In the genomic region with DNA sequence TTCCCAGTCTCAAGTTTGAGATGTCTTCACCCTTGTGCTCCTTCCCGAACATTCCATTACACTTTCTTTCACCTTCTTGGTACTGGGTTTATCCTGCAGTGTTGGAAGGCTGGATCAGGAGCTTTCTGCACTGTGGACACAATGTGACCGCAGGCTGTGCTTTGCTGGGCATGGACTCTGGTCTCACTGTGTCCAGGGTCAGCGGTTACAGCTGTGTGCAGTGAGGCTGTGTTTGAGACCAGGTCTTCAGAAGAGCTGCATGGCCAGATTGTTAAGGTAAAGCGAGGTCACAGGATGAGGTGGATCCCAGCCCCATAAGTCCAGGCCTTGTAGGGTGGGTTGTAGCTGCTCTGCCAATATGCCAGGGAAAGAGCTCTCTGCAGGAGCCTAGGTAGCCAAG, we compare ENCODE assay signal across 23 mouse cellular contexts. TPM values are rescaled to one million over a fixed set of nuclear protein-coding genes. Genes with fewer than 3 reads are reported as not detected.
DNase-seq lines count a peak whose midpoint lies in the region; ATAC-seq and TF ChIP-seq lines count a peak whose summit lies in the region.
"Had no signal": no experiment of that assay in that cellular context is flagged by ENCODE, and none has a peak within 500 bp of the region (broad histone marks: within the 10 kb centered on the region; RNA-seq: fewer than 3 reads in every experiment).

No protein-coding gene starts in this region.

- peaks cover 0 to 2% of the 10 kb centered on the region in 2 experiments; a peak in 1 of 4 replicates for H3K4me1 ChIP-seq in liver, embryonic 14.5 days (replicated peaks; ENCODE audit: control insufficient read depth in 2 of 2, insufficient read depth in 2 of 2, low read length in 1 of 2)
- H3K4me1 ChIP-seq in hindbrain, postnatal 0 days (ENCODE audit: insufficient read depth, low read length), result 0 out of 2 replicates have a peak, but pooled peaks cover 3% of the 10 kb centered on the region
- H3K4me1 ChIP-seq: forebrain, embryonic 15.5 days had no signal

- 68% methylated on average over 4 of the region's 4 CpGs for WGBS in liver, embryonic 14.5 days (ENCODE audit: insufficient replicate concordance)
- WGBS in hindbrain, postnatal 0 days, result 89% methylated on average over 4 of the region's 4 CpGs

- no peak overlapping the region for H3K4me2 ChIP-seq in liver, embryonic 14.5 days (ENCODE audit: low read depth)
- H3K4me2 ChIP-seq in hindbrain, postnatal 0 days (ENCODE audit: low read depth, low read length), result no peak overlapping the region
- H3K4me2 ChIP-seq: embryonic facial prominence, embryonic 12.5 days; forebrain, embryonic 15.5 days; hindbrain, embryonic 13.5 days; lung, embryonic 14.5 days; midbrain, embryonic 15.5 days had no signal

- ATAC-seq in liver, embryonic 14.5 days (ENCODE audit: insufficient read depth), result peak; percentile 58
- no peak for ATAC-seq in hindbrain, postnatal 0 days
- ATAC-seq: CD4-positive, CD25-positive, alpha-beta regulatory T cell, adult 4 months; forebrain, embryonic 15.5 days; midbrain, embryonic 15.5 days; Patski had no signal

- TF ChIP-seq EP300 in liver, embryonic 14.5 days (IDR thresholded peaks at IDR 0.05; ENCODE audit: low read depth), result no peak

- H3K4me3 ChIP-seq in liver, embryonic 14.5 days (ENCODE audit: insufficient read depth in 1 of 2, low read depth in 2 of 2, low read length in 2 of 2), result no peak overlapping the region
- no peak overlapping the region for H3K4me3 ChIP-seq in hindbrain, postnatal 0 days (ENCODE audit: low read length)
- H3K4me3 ChIP-seq: embryonic facial prominence, embryonic 12.5 days; erythroblast, embryonic 14.5 days; forebrain, embryonic 15.5 days; hindbrain, embryonic 13.5 days; midbrain, embryonic 15.5 days had no signal

- no peak overlapping the region for H3K9ac ChIP-seq in liver, embryonic 14.5 days (replicated peaks)
- no peak overlapping the region for H3K9ac ChIP-seq in hindbrain, postnatal 0 days (replicated peaks; ENCODE audit: low read length)
- H3K9ac ChIP-seq: embryonic facial prominence, embryonic 12.5 days; forebrain, embryonic 15.5 days; hindbrain, embryonic 13.5 days; lung, embryonic 14.5 days; midbrain, embryonic 15.5 days had no signal

- no peak overlapping the region for H3K27ac ChIP-seq in liver, embryonic 14.5 days
- H3K27ac ChIP-seq in hindbrain, postnatal 0 days, result no peak overlapping the region
- H3K27ac ChIP-seq: embryonic facial prominence, embryonic 12.5 days; forebrain, embryonic 15.5 days; hindbrain, embryonic 13.5 days; midbrain, embryonic 15.5 days had no signal

- no peak for TF ChIP-seq CTCF in liver, embryonic 14.5 days (IDR thresholded peaks at IDR 0.05; ENCODE audit: low read depth)
- no peak for TF ChIP-seq CTCF in hindbrain, postnatal 0 days (IDR thresholded peaks at IDR 0.05; ENCODE audit: low read depth)

- no peaks in the 10 kb centered on the region for H3K36me3 ChIP-seq in liver, embryonic 14.5 days (replicated peaks; ENCODE audit: control insufficient read depth, insufficient read depth, low read depth)
- H3K36me3 ChIP-seq in hindbrain, postnatal 0 days (ENCODE audit: insufficient read depth, low read length), result no peaks in the 10 kb centered on the region
- H3K36me3 ChIP-seq: embryonic facial prominence, embryonic 12.5 days; forebrain, embryonic 15.5 days; hindbrain, embryonic 13.5 days; midbrain, embryonic 15.5 days had no signal

- no peaks in the 10 kb centered on the region for H3K27me3 ChIP-seq in liver, embryonic 14.5 days (ENCODE audit: control insufficient read depth, insufficient read depth, low read length)
- H3K27me3 ChIP-seq in hindbrain, postnatal 0 days (ENCODE audit: insufficient read depth, low read length), result no peaks in the 10 kb centered on the region
- H3K27me3 ChIP-seq: embryonic facial prominence, embryonic 12.5 days; forebrain, embryonic 15.5 days; hindbrain, embryonic 13.5 days; midbrain, embryonic 15.5 days; Patski had no signal

- intact Hi-C loops in heart, postnatal 25 days (cut with DNase I), result no loop called here

- H3K9me3 ChIP-seq in liver, embryonic 14.5 days (ENCODE audit: control insufficient read depth, low read length), result no peaks in the 10 kb centered on the region
- no peaks in the 10 kb centered on the region for H3K9me3 ChIP-seq in hindbrain, postnatal 0 days (ENCODE audit: low read length)
- H3K9me3 ChIP-seq: embryonic facial prominence, embryonic 12.5 days; forebrain, embryonic 15.5 days; hindbrain, embryonic 13.5 days; midbrain, embryonic 15.5 days had no signal

- peak; percentile 62 for DNase-seq in heart, adult 11 months
- DNase-seq in heart, postnatal 25 days (ENCODE audit: low spot score), result no peak
- DNase-seq in kidney, adult 9 months, result peak; percentile 72
- peak; percentile 19 to 51 for DNase-seq in kidney, postnatal 4 days
- DNase-seq in liver, embryonic 14.5 days (ENCODE audit: low read depth in 3 of 3, low spot score in 3 of 3), result no peak
- no peak for DNase-seq in thymus, postnatal 10 days (ENCODE audit: low spot score in 2 of 2)
- DNase-seq in spleen, postnatal 36 days (ENCODE audit: low spot score in 2 of 2), result no peak
- no peak for DNase-seq in hindbrain, postnatal 0 days (ENCODE audit: low spot score)
- DNase-seq: adrenal gland, adult 8-10 months; cerebellum, adult 9-10 months; gastrocnemius, postnatal 25 days; heart, postnatal 10 days; left cerebral cortex, postnatal 4 days; lung, embryonic 14.5 days; lung, postnatal 36 days; retina, postnatal 1 day had no signal

RNA-seq across cellular contexts. Expression of a gene that starts 18.5 kb away (rescaled TPM):
- total RNA-seq in heart, postnatal 25 days (2021), result 1 to 10 TPM; 3.1 to 3.2 TPM
- 1.3 and 1.4 TPM in 2 replicates for polyA plus RNA-seq in liver, embryonic 14.5 days (2012; rRNA removed)
- polyA plus RNA-seq in liver, embryonic 14.5 days (2014; fragmentation: Nextera tagmentation; extraction: Ambion mirVana), result 3.3 and 3.4 TPM in 2 replicates
- 0.93 and 1.4 TPM in 2 replicates for total RNA-seq in hindbrain, postnatal 0 days (2014; rRNA removed)
- 1.6 and 2.1 TPM in 2 replicates for polyA plus RNA-seq in hindbrain, postnatal 0 days (2015; fragmentation: Nextera tagmentation; extraction: Ambion mirVana)
- polyA plus RNA-seq: Patski had no signal

Comparison
In these comparisons a context has a peak if more than half of its experiments do, and no peak if none do; other contexts are left out.
1. DNase-seq: peak in heart, adult 11 months (single experiment), kidney, adult 9 months (single experiment) and kidney, postnatal 4 days (2 of 2); none in heart, postnatal 25 days (single experiment), liver, embryonic 14.5 days (0 of 3), thymus, postnatal 10 days (0 of 2), spleen, postnatal 36 days (0 of 2) and hindbrain, postnatal 0 days (single experiment).